Mouse (Mus musculus) liver, adult 2 months (tissue): ENCODE results near the gene Lhfpl2. TPM values are rescaled to one million over a fixed set of nuclear protein-coding genes. Genes with fewer than 3 reads are reported as not detected.
A peak's percentile ranks its signal among the peaks of the same experiment; 100 is the strongest.

Experiments
- DNase-seq: peaks from one replicate; pipeline ENCODE4 v3.0.0-alpha.2; 2011; ENCODE audit warnings: low read depth, low spot score; ENCODE audit errors: extremely low read depth
- H3K27ac ChIP-seq: fragments of 200-500 bp; replicated peaks from 2 replicates; pipeline ENCODE4 v1.5.1; 2012; ENCODE audit warnings: low read depth, mild to moderate bottlenecking, control low read depth, inconsistent platforms, low read length; ENCODE audit not compliant: insufficient read depth
- H3K27me3 ChIP-seq: fragments of 200-500 bp; 2 replicates; pipeline ENCODE4 v1.6.1; 2012; ENCODE audit warnings: mild to moderate bottlenecking, moderate library complexity, low read length, inconsistent platforms; ENCODE audit not compliant: control insufficient read depth, insufficient read depth
- H3K36me3 ChIP-seq: fragments of 200-500 bp; 2 replicates; pipeline ENCODE4 v1.6.1; 2012; ENCODE audit warnings: low read length, inconsistent platforms; ENCODE audit not compliant: control insufficient read depth, insufficient read depth
- H3K4me1 ChIP-seq: fragments of 200-500 bp; 2 replicates; pipeline ENCODE4 v1.6.1; 2011; ENCODE audit warnings: low read length; ENCODE audit not compliant: control insufficient read depth, insufficient read depth
- H3K4me3 ChIP-seq: fragments of 200-500 bp; 2 replicates; pipeline ENCODE4 v1.5.1; 2011; ENCODE audit warnings: low read depth, mild to moderate bottlenecking, control low read depth, low read length, moderate library complexity; ENCODE audit not compliant: insufficient read depth
- H3K79me2 ChIP-seq: fragments of 200-500 bp; 2 replicates; pipeline ENCODE4 v1.6.1; 2012; ENCODE audit warnings: inconsistent platforms, mild to moderate bottlenecking, low read length, moderate library complexity; ENCODE audit not compliant: control insufficient read depth, insufficient read depth
- H3K9ac ChIP-seq: fragments of 200-500 bp; 2 replicates; pipeline ENCODE4 v1.6.1; 2012; ENCODE audit warnings: low read depth, mild to moderate bottlenecking, control low read depth, inconsistent platforms, low read length
- CTCF ChIP-seq: fragments of 200-500 bp; IDR thresholded peaks from 2 replicates; pipeline ENCODE4 v1.5.1; 2011; ENCODE audit warnings: low read depth, low read length, control low read depth
- POLR2A ChIP-seq: fragments of 200-500 bp; IDR thresholded peaks from 2 replicates; pipeline ENCODE4 v1.6.1; 2011; ENCODE audit warnings: low read length, control low read depth; ENCODE audit not compliant: insufficient read depth; ENCODE audit errors: extremely low read depth
- WGBS: fragments of 180-500 bp; shearing (Covaris S2); methylation state at CpG from one replicate; pipeline ENCODE4 v1.1.7; 2018; 5-methylcytosine and 5-hydroxymethylcytosine counted together
- polyA plus RNA-seq: library from polyadenylated mRNA; depleted of rRNA; stranded (reverse); fragments of >200 nt; gene quantifications from 2 replicates; pipeline ENCODE4 v1.2.3, GENCODE M21; 2012
- total RNA-seq: library from RNA; depleted of rRNA; stranded (reverse); fragments of >200 nt; gene quantifications from 2 replicates; pipeline ENCODE4 v1.2.3, GENCODE M21; 2014

Gene Lhfpl2
- total and polyA plus RNA-seq, 2 experiments = 4.1 to 8.7 TPM

GRCm38 (mm10) chr13:94058642-94059222, 1.1 kb downstream of the Lhfpl2 start:
- Histone ChIP-seq H3K27ac (no peak overlapping the region), H3K9ac (no peak overlapping the region), H3K4me3 (no peak overlapping the region), H3K27me3 (peaks cover 9% of the 10 kb centered on the region), H3K36me3 (no peaks in the 10 kb centered on the region), H3K79me2 (no peaks in the 10 kb centered on the region), H3K4me1 (peaks cover 2% of the 10 kb centered on the region; the same call in 1 of the 2 replicates)
- DNase-seq = no peak
- 61% methylated on average over 6 of the region's 6 CpGs for WGBS
- TF ChIP-seq CTCF = no peak

- H3K27me3 ChIP-seq = peaks cover 9% of the 10 kb centered on the region
These were observed 1.8 kb downstream of the Lhfpl2 start for GRCm38 (mm10) chr13:94059373-94059772.

GRCm38 (mm10) chr13:94059778-94060177, 2.2 kb downstream of the Lhfpl2 start:
- H3K79me2 ChIP-seq = no peaks in the 10 kb centered on the region
- H3K27me3 ChIP-seq = peaks cover 9% of the 10 kb centered on the region
- DNase-seq = peak; percentile 36
- H3K27ac ChIP-seq = no peak overlapping the region
- H3K4me1 ChIP-seq = peaks cover 2% of the 10 kb centered on the region; the same call in 1 of the 2 replicates
- TF ChIP-seq POLR2A = no peak
- TF ChIP-seq CTCF = peak; percentile 85
- H3K36me3 ChIP-seq = no peaks in the 10 kb centered on the region
- no peak overlapping the region for H3K4me3 ChIP-seq
- 87% methylated on average over 6 of the region's 6 CpGs for WGBS
- H3K9ac ChIP-seq = no peak overlapping the region

More at GRCm38 (mm10) chr13:94059373-94059772, 1.8 kb downstream of the Lhfpl2 start:
- TF ChIP-seq POLR2A (no peak), CTCF (no peak)
- Histone ChIP-seq H3K27ac (no peak overlapping the region), H3K4me1 (peaks cover 2% of the 10 kb centered on the region; the same call in 1 of the 2 replicates), H3K4me3 (no peak overlapping the region), H3K79me2 (no peaks in the 10 kb centered on the region), H3K36me3 (no peaks in the 10 kb centered on the region), H3K9ac (no peak overlapping the region)
- DNase-seq = no peak
- 94% methylated on average over 4 of the region's 4 CpGs for WGBS

- Histone ChIP-seq H3K27me3 (peaks cover 9% of the 10 kb centered on the region), H3K36me3 (no peaks in the 10 kb centered on the region), H3K9ac (no peak overlapping the region), H3K4me1 (peaks cover 2% of the 10 kb centered on the region; the same call in 1 of the 2 replicates), H3K27ac (no peak overlapping the region), H3K79me2 (no peaks in the 10 kb centered on the region), H3K4me3 (no peak overlapping the region)
- DNase-seq = no peak
- WGBS = 90% methylated on average over 3 of the region's 3 CpGs
- TF ChIP-seq POLR2A (no peak), CTCF (no peak)
These were observed 2.9 kb downstream of the Lhfpl2 start for GRCm38 (mm10) chr13:94060461-94060860.

- peaks cover 2% of the 10 kb centered on the region for H3K4me1 ChIP-seq
- no peaks in the 10 kb centered on the region for H3K36me3 ChIP-seq
- no peak overlapping the region for H3K9ac ChIP-seq
- 79% methylated on average over 9 of the region's 9 CpGs for WGBS
- no peak overlapping the region for H3K27ac ChIP-seq
- peaks cover 9% of the 10 kb centered on the region for H3K27me3 ChIP-seq
- H3K79me2 ChIP-seq = no peaks in the 10 kb centered on the region
- TF ChIP-seq CTCF = no peak
- H3K4me3 ChIP-seq = no peak overlapping the region
- DNase-seq = no peak
These were observed 3.8 kb downstream of the Lhfpl2 start for GRCm38 (mm10) chr13:94061256-94061877.

GRCm38 (mm10) chr13:94062349-94063111, 4.9 kb downstream of the Lhfpl2 start:
- Histone ChIP-seq H3K36me3 (no peaks in the 10 kb centered on the region), H3K79me2 (no peaks in the 10 kb centered on the region), H3K4me1 (peaks cover 2% of the 10 kb centered on the region), H3K27ac (no peak overlapping the region), H3K27me3 (peaks cover 6% of the 10 kb centered on the region), H3K4me3 (no peak overlapping the region), H3K9ac (no peak overlapping the region)
- WGBS = 17% methylated on average over 21 of the region's 21 CpGs
- TF ChIP-seq POLR2A (no peak), CTCF (no peak)
- DNase-seq = no peak
